Mouse (Mus musculus) forebrain, embryonic 14.5 days (tissue): ENCODE data around the gene Grm4. TPM values are rescaled to one million over a fixed set of nuclear protein-coding genes. Genes with fewer than 3 reads are reported as not detected.

Experiments used
- ATAC-seq: fragments of 200-750 bp; cut with Nextera tagmentation; 2 replicates; pipeline ENCODE4 v1.8.0; 2017; ENCODE audit warnings: mild to moderate bottlenecking, moderate library complexity
- DNase-seq: peaks from one replicate; pipeline ENCODE4 v3.0.0-alpha.2; 2015; ENCODE audit warnings: low spot score
- H3K27ac ChIP-seq: fragments of 300-500 bp; sonication (generic); 2 replicates; pipeline ENCODE4 v1.5.1; 2014; ENCODE audit warnings: low read depth, mild to moderate bottlenecking, control low read depth, low read length, moderate library complexity
- H3K27me3 ChIP-seq: fragments of 300-500 bp; sonication (generic); replicated peaks from 2 replicates; pipeline ENCODE4 v1.6.1; 2014; ENCODE audit warnings: low read length, control low read depth, mixed read lengths; ENCODE audit not compliant: control insufficient read depth, insufficient read depth
- H3K36me3 ChIP-seq: fragments of 300-500 bp; sonication (generic); 2 replicates; pipeline ENCODE4 v1.6.1; 2014; ENCODE audit warnings: low read length, control low read depth; ENCODE audit not compliant: control insufficient read depth, insufficient read depth
- H3K4me1 ChIP-seq: fragments of 300-500 bp; sonication (generic); 2 replicates; pipeline ENCODE4 v1.6.1; 2014; ENCODE audit warnings: antibody characterized with exemption, low read length, control low read depth; ENCODE audit not compliant: control insufficient read depth, insufficient read depth
- H3K4me2 ChIP-seq: fragments of 300-500 bp; sonication (generic); 2 replicates; pipeline ENCODE4 v1.6.1; 2014; ENCODE audit warnings: mild to moderate bottlenecking, control low read depth, low read length
- H3K4me3 ChIP-seq: fragments of 300-500 bp; sonication (generic); 2 replicates; pipeline ENCODE4 v1.5.1; 2014; ENCODE audit warnings: low read depth, low read length, control low read depth
- H3K9ac ChIP-seq: fragments of 300-500 bp; sonication (generic); 2 replicates; pipeline ENCODE4 v1.6.1; 2014; ENCODE audit warnings: mild to moderate bottlenecking, low read length, control low read depth, moderate library complexity
- H3K9me3 ChIP-seq: fragments of 300-500 bp; sonication (generic); replicated peaks from 2 replicates; pipeline ENCODE4 v1.6.1; 2016; ENCODE audit warnings: low read length, control low read depth, mixed read lengths; ENCODE audit not compliant: control insufficient read depth
- WGBS: fragments of 180-500 bp; shearing (Covaris S2); extraction: QIAGEN DNeasy Blood & Tissue Kit; methylation state at CpG from one replicate; pipeline ENCODE4 v1.1.7; 2014; 5-methylcytosine and 5-hydroxymethylcytosine counted together
- polyA plus RNA-seq: library from polyadenylated mRNA; unstranded; fragments of >200 nt; fragmentation: Nextera tagmentation; extraction: Ambion mirVana; gene quantifications from 2 replicates; pipeline ENCODE4 v1.2.1, GENCODE M21; 2014

The Grm4 gene
- polyA plus RNA-seq, 1 experiment from 2014 or later, result 2.0 TPM

DNA sequence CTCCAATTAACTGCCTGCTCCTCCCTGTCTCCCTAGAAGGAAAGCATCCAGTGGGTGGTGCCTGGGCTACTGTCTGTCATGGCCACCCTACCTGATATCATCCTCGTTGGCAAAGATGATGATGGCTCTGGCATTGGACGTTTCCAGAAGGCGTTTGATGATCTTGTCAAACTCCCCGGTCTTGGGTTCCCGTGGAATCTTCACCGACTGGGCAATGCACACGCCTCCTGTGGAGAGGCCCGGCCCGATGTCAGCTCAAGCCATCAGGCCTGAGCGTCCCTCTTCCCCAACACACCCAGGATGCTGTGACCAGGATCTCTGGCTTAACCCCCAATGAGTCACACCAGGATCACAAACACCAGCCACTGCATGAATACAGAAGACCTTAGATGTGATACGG, 66.8 kb downstream of the Grm4 start:
- Histone ChIP-seq H3K36me3 (no peaks in the 10 kb centered on the region), H3K4me2 (no peak overlapping the region), H3K27me3 (0 out of 2 replicates have a peak, but pooled peaks cover 2% of the 10 kb centered on the region), H3K9ac (no peak overlapping the region), H3K4me1 (no peaks in the 10 kb centered on the region), H3K4me3 (no peak overlapping the region), H3K27ac (no peak overlapping the region), H3K9me3 (no peaks in the 10 kb centered on the region)
- DNase-seq (no peak), ATAC-seq (no peak)
- WGBS, result 91% methylated on average over 11 of the region's 11 CpGs

GRCm38 (mm10) chr17:27453045-27453444, 68.2 kb downstream of the Grm4 start:
- ATAC-seq (no peak), DNase-seq (no peak)
- H3K27ac ChIP-seq, result no peak overlapping the region
- no peaks in the 10 kb centered on the region for H3K36me3 ChIP-seq
- no peak overlapping the region for H3K4me3 ChIP-seq
- H3K4me2 ChIP-seq, result no peak overlapping the region
- no peaks in the 10 kb centered on the region for H3K9me3 ChIP-seq
- H3K27me3 ChIP-seq, result 0 out of 2 replicates have a peak, but pooled peaks cover 3% of the 10 kb centered on the region
- no peak overlapping the region for H3K9ac ChIP-seq
- H3K4me1 ChIP-seq, result no peaks in the 10 kb centered on the region
- WGBS, result 80% methylated on average over 8 of the region's 8 CpGs

DNA sequence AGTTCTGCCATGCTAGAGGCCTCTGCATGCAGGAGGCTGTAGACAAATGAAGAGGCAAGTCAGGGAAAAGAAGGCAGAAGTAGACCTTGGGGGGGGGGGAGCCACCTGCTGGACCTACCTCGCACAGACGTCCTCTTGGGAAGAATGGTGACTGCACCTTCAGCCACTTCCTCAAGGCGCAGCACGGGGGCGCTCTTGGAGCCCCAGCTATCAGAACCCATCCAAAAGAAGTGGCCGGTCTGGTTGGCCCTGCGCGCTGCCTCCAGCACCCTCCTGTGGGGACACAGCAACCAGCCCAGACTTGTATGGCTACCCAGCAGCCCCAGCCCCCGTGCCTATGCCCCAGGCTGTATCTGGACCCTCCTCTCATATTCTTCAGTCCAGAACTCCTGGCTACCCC, 69.4 kb downstream of the Grm4 start:
- no peak overlapping the region for H3K27ac ChIP-seq
- H3K9ac ChIP-seq, result no peak overlapping the region
- H3K9me3 ChIP-seq, result no peaks in the 10 kb centered on the region
- DNase-seq (no peak), ATAC-seq (no peak)
- H3K4me2 ChIP-seq, result no peak overlapping the region
- no peak overlapping the region for H3K4me3 ChIP-seq
- no peaks in the 10 kb centered on the region for H3K36me3 ChIP-seq
- 24% methylated on average over 9 of the region's 9 CpGs for WGBS
- 0 out of 2 replicates have a peak, but pooled peaks cover 3% of the 10 kb centered on the region for H3K27me3 ChIP-seq
- H3K4me1 ChIP-seq, result no peaks in the 10 kb centered on the region

- ATAC-seq (no peak), DNase-seq (no peak)
- H3K27me3 ChIP-seq, result 0 out of 2 replicates have a peak, but pooled peaks cover 3% of the 10 kb centered on the region
- H3K4me1 ChIP-seq, result no peaks in the 10 kb centered on the region
- no peak overlapping the region for H3K27ac ChIP-seq
- no peaks in the 10 kb centered on the region for H3K36me3 ChIP-seq
- 86% methylated on average over 14 of the region's 14 CpGs for WGBS
- no peaks in the 10 kb centered on the region for H3K9me3 ChIP-seq
- no peak overlapping the region for H3K4me2 ChIP-seq
- H3K4me3 ChIP-seq, result no peak overlapping the region
- no peak overlapping the region for H3K9ac ChIP-seq
These were observed 70.0 kb downstream of the Grm4 start for GRCm38 (mm10) chr17:27451216-27451615.

- 93% methylated on average over 14 of the region's 14 CpGs for WGBS
- no peak overlapping the region for H3K4me2 ChIP-seq
- no peak overlapping the region for H3K4me3 ChIP-seq
- no peak overlapping the region for H3K27ac ChIP-seq
- H3K36me3 ChIP-seq, result no peaks in the 10 kb centered on the region
- DNase-seq (no peak), ATAC-seq (no peak)
- H3K9ac ChIP-seq, result no peak overlapping the region
- no peaks in the 10 kb centered on the region for H3K4me1 ChIP-seq
- no peaks in the 10 kb centered on the region for H3K9me3 ChIP-seq
- 0 out of 2 replicates have a peak, but pooled peaks cover 3% of the 10 kb centered on the region for H3K27me3 ChIP-seq
These were observed 71.4 kb downstream of the Grm4 start for GRCm38 (mm10) chr17:27449757-27450330.

DNA sequence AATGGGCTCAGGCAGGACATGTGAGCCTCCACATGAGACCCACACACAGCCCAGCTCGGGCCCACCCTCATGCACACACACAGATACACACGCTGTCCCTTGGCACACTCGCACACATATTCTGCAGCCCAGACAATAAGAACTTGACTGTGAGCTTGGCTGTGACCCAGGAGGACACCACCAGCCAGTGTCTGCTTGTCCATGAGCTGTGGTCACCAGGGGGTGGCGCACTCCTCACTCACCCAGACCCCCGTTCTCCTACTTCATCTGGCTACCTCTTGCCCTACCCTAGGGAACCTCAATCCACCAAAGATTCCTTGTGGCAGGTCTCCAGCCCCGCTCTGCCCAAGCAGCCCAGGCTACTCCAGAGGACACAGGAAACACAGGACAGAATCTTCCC, 72.5 kb downstream of the Grm4 start:
- Histone ChIP-seq H3K9me3 (no peaks in the 10 kb centered on the region), H3K4me3 (no peak overlapping the region), H3K9ac (no peak overlapping the region), H3K4me2 (no peak overlapping the region), H3K36me3 (no peaks in the 10 kb centered on the region), H3K27me3 (0 out of 2 replicates have a peak, but pooled peaks cover 3% of the 10 kb centered on the region), H3K27ac (no peak overlapping the region), H3K4me1 (no peaks in the 10 kb centered on the region)
- no peak for ATAC-seq
- peak; percentile 32 for DNase-seq
- WGBS, result 45% methylated on average over 6 of the region's 6 CpGs

DNA sequence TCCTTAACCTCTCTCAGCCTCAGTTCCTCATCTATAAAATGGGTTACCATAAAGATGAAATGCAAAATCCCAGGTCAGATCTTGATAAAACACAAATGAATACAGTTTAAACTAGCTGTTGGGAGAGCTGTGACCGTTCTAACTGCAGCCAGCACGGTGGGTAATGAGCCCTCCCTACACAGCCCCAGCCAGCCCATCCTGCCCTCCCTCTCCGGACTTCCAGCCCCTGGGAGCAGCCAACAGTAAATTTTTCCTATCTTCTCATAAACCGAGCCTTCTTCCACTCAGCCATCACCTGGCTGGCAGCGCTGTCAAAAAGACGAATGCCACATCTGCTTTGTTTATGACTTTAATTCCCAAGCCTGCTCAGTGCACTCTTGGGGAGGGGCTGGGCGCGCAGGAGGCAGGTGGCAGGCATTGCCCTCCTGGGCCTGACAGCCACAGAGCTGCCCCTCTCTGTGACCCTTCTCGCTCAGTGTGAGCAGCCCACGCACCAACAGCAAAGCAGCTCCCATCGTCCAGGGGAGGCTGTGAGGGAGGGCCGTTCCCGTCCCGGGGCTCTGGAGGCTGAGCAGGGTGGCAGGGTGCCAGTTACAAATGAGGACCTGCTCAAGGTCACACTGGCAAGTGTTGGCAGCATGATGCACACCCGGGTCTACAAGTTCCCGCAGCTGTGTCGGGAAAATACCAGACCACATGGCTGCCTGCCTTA, 75.7 kb downstream of the Grm4 start:
- WGBS, result 56% methylated on average over 17 of the region's 17 CpGs
- Histone ChIP-seq H3K27ac (no peak overlapping the region), H3K4me1 (no peaks in the 10 kb centered on the region), H3K4me2 (no peak overlapping the region), H3K9me3 (no peaks in the 10 kb centered on the region), H3K4me3 (no peak overlapping the region), H3K9ac (no peak overlapping the region), H3K27me3 (0 out of 2 replicates have a peak, but pooled peaks cover 3% of the 10 kb centered on the region), H3K36me3 (no peaks in the 10 kb centered on the region)
- ATAC-seq (0 out of 2 replicates have a peak, but pooled peaks have one; percentile 23), DNase-seq (peak; percentile 42)

DNA sequence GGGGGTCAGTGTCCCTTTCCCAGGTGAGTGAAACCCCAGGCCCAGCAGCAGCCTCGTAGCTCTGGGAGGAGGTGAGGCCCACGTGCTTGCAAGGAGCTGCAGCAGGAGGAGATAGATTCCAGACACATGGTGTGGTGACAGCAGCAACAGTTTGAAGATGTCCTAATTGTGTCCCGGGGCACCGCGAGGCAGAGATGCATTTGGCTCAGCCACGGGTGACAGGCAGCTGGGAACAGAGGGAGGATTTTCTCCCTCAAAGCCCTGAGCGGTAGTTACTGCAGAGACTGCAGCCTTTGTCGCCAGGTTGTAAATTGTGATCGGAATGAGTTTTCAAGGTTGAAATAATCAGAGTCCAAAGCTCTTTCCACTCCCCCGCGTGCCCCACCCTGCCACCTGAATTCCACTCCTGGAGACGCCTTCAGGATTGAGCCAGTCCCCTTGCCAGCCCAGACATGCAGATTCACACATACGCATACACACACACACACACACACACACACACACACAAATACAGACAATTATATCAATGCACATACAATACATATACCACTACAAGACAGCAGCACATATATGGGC, 78.6 kb downstream of the Grm4 start:
- DNase-seq (no peak), ATAC-seq (no peak)
- H3K27ac ChIP-seq, result no peak overlapping the region
- H3K4me2 ChIP-seq, result no peak overlapping the region
- WGBS, result 55% methylated on average over 13 of the region's 13 CpGs
- no peak overlapping the region for H3K9ac ChIP-seq
- no peaks in the 10 kb centered on the region for H3K36me3 ChIP-seq
- H3K4me3 ChIP-seq, result no peak overlapping the region
- no peaks in the 10 kb centered on the region for H3K27me3 ChIP-seq
- H3K4me1 ChIP-seq, result no peaks in the 10 kb centered on the region
- no peaks in the 10 kb centered on the region for H3K9me3 ChIP-seq

GRCm38 (mm10) chr17:27441778-27442177, 79.4 kb downstream of the Grm4 start:
- no peaks in the 10 kb centered on the region for H3K27me3 ChIP-seq
- no peak overlapping the region for H3K9ac ChIP-seq
- DNase-seq (no peak), ATAC-seq (no peak)
- no peak overlapping the region for H3K4me2 ChIP-seq
- no peaks in the 10 kb centered on the region for H3K9me3 ChIP-seq
- no peak overlapping the region for H3K27ac ChIP-seq
- no peaks in the 10 kb centered on the region for H3K4me1 ChIP-seq
- H3K4me3 ChIP-seq, result no peak overlapping the region
- 67% methylated on average over 7 of the region's 7 CpGs for WGBS
- H3K36me3 ChIP-seq, result no peaks in the 10 kb centered on the region
